Mouse (Mus musculus): ENCODE data around the gene Agk. TPM values are rescaled to one million over a fixed set of nuclear protein-coding genes. Genes with fewer than 3 reads are reported as not detected.
A peak's percentile ranks its signal among the peaks of the same experiment; 100 is the strongest.

The Agk gene
- polyA plus RNA-seq (2015; fragmentation: Nextera tagmentation; extraction: Ambion mirVana) = 33.9 and 40.6 TPM in 2 replicates

- peak within 1 kb of the TSS; percentile 69 for H3K4me2 ChIP-seq
- 0 out of 2 replicates have a peak, but pooled peaks cover 12% of the 10 kb centered on the region for H3K4me1 ChIP-seq
- H3K27me3 ChIP-seq (replicated peaks) = no peaks in the 10 kb centered on the region
- WGBS = 2% methylated on average over 52 of the region's 52 CpGs
- H3K9ac ChIP-seq = peak within 1 kb of the TSS; percentile 89
- H3K27ac ChIP-seq (replicated peaks) = peak within 1 kb of the TSS; percentile 82
- ATAC-seq (ENCODE audit: extremely low read depth, insufficient number of reproducible peaks, low FRiP score, low TSS enrichment) = peak; percentile 54
- no peaks in the 10 kb centered on the region for H3K9me3 ChIP-seq
- peak within 1 kb of the TSS; percentile 77 for H3K4me3 ChIP-seq
- H3K36me3 ChIP-seq = peaks cover 10% of the 10 kb centered on the region
Observed at GRCm38 (mm10) chr6:40324897-40325841, at the start of gene Agk. Agk (plus strand) TSS chr6:40325172.

- H3K4me3 ChIP-seq = no peak overlapping the region
- no peak overlapping the region for H3K27ac ChIP-seq (replicated peaks)
- no peaks in the 10 kb centered on the region for H3K27me3 ChIP-seq (replicated peaks)
- H3K9ac ChIP-seq = no peak overlapping the region
- no peak overlapping the region for H3K4me2 ChIP-seq
- whole genome bisulfite sequencing = 58% methylated on average over 5 of the region's 5 CpGs
- no peak for ATAC-seq (ENCODE audit: extremely low read depth, insufficient number of reproducible peaks, low FRiP score, low TSS enrichment)
- no peaks in the 10 kb centered on the region for H3K36me3 ChIP-seq
- H3K9me3 ChIP-seq = no peaks in the 10 kb centered on the region
- H3K4me1 ChIP-seq = no peaks in the 10 kb centered on the region
Observed at GRCm38 (mm10) chr6:40300707-40301106, 24.3 kb upstream of the Agk start.

GRCm38 (mm10) chr6:40303379-40303778 lies 21.6 kb upstream of the Agk start:
- Histone ChIP-seq H3K4me3 (no peak overlapping the region), H3K36me3 (no peaks in the 10 kb centered on the region), H3K4me1 (no peaks in the 10 kb centered on the region), H3K27me3 (replicated peaks) (no peaks in the 10 kb centered on the region), H3K4me2 (no peak overlapping the region), H3K27ac (replicated peaks) (no peak overlapping the region), H3K9ac (no peak overlapping the region), H3K9me3 (no peaks in the 10 kb centered on the region)
- 11% methylated on average over 6 of the region's 6 CpGs for WGBS
- ATAC-seq (ENCODE audit: extremely low read depth, insufficient number of reproducible peaks, low FRiP score, low TSS enrichment) = no peak

- no peaks in the 10 kb centered on the region for H3K4me1 ChIP-seq
- no peaks in the 10 kb centered on the region for H3K9me3 ChIP-seq
- no peak for ATAC-seq (ENCODE audit: extremely low read depth, insufficient number of reproducible peaks, low FRiP score, low TSS enrichment)
- H3K27ac ChIP-seq (replicated peaks) = no peak overlapping the region
- H3K4me3 ChIP-seq = no peak overlapping the region
- H3K27me3 ChIP-seq (replicated peaks) = no peaks in the 10 kb centered on the region
- H3K9ac ChIP-seq = no peak overlapping the region
- no peak overlapping the region for H3K4me2 ChIP-seq
- no peaks in the 10 kb centered on the region for H3K36me3 ChIP-seq
Observed at GRCm38 (mm10) chr6:40304972-40305371, 20.0 kb upstream of the Agk start.

- peak overlapping the region; percentile 77 for H3K4me3 ChIP-seq
- no peaks in the 10 kb centered on the region for H3K27me3 ChIP-seq (replicated peaks)
- no peak overlapping the region for H3K27ac ChIP-seq (replicated peaks)
- H3K4me2 ChIP-seq = peak overlapping the region; percentile 69
- H3K9me3 ChIP-seq = no peaks in the 10 kb centered on the region
- H3K9ac ChIP-seq = no peak overlapping the region
- 86% methylated on average over 8 of the region's 8 CpGs for WGBS
- H3K4me1 ChIP-seq = 0 out of 2 replicates have a peak, but pooled peaks cover 12% of the 10 kb centered on the region
- peaks cover 17% of the 10 kb centered on the region for H3K36me3 ChIP-seq
- no peak for ATAC-seq (ENCODE audit: extremely low read depth, insufficient number of reproducible peaks, low FRiP score, low TSS enrichment)
Observed at GRCm38 (mm10) chr6:40326341-40326740, 1.4 kb downstream of the Agk start.

GRCm38 (mm10) chr6:40333497-40333896 lies 8.5 kb downstream of the Agk start:
- WGBS = 74% methylated on average over 2 of the region's 2 CpGs
- no peak for ATAC-seq (ENCODE audit: extremely low read depth, insufficient number of reproducible peaks, low FRiP score, low TSS enrichment)

GRCm38 (mm10) chr6:40336735-40337731 lies 12.1 kb downstream of the Agk start:
- H3K36me3 ChIP-seq = peaks cover 68% of the 10 kb centered on the region
- no peaks in the 10 kb centered on the region for H3K4me1 ChIP-seq
- H3K4me2 ChIP-seq = no peak overlapping the region
- H3K27ac ChIP-seq (replicated peaks) = no peak overlapping the region
- no peak for ATAC-seq (ENCODE audit: extremely low read depth, insufficient number of reproducible peaks, low FRiP score, low TSS enrichment)
- H3K4me3 ChIP-seq = no peak overlapping the region
- H3K9me3 ChIP-seq = no peaks in the 10 kb centered on the region
- 80% methylated on average over 6 of the region's 6 CpGs for WGBS
- no peaks in the 10 kb centered on the region for H3K27me3 ChIP-seq (replicated peaks)
- H3K9ac ChIP-seq = no peak overlapping the region

More at GRCm38 (mm10) chr6:40333497-40333896, 8.5 kb downstream of the Agk start:
- Histone ChIP-seq H3K9ac (no peak overlapping the region), H3K36me3 (peaks cover 70% of the 10 kb centered on the region), H3K27ac (replicated peaks) (no peak overlapping the region), H3K4me3 (no peak overlapping the region), H3K4me2 (no peak overlapping the region), H3K4me1 (no peaks in the 10 kb centered on the region), H3K9me3 (no peaks in the 10 kb centered on the region), H3K27me3 (replicated peaks) (no peaks in the 10 kb centered on the region)

GRCm38 (mm10) chr6:40346959-40347771 lies 22.2 kb downstream of the Agk start:
- H3K9ac ChIP-seq = no peak overlapping the region
- H3K4me3 ChIP-seq = no peak overlapping the region
- H3K4me1 ChIP-seq = peaks cover 9% of the 10 kb centered on the region
- H3K27me3 ChIP-seq (replicated peaks) = no peaks in the 10 kb centered on the region
- peaks cover 20% of the 10 kb centered on the region for H3K36me3 ChIP-seq
- ATAC-seq (ENCODE audit: extremely low read depth, insufficient number of reproducible peaks, low FRiP score, low TSS enrichment) = no peak
- no peak overlapping the region for H3K27ac ChIP-seq (replicated peaks)
- no peak overlapping the region for H3K4me2 ChIP-seq
- no peaks in the 10 kb centered on the region for H3K9me3 ChIP-seq
- 42% methylated on average over 10 of the region's 10 CpGs for WGBS

GRCm38 (mm10) chr6:40347772-40348111 lies 22.8 kb downstream of the Agk start:
- Histone ChIP-seq H3K27ac (replicated peaks) (no peak overlapping the region), H3K4me3 (no peak overlapping the region), H3K4me2 (no peak overlapping the region), H3K36me3 (peaks cover 21% of the 10 kb centered on the region), H3K9ac (no peak overlapping the region), H3K27me3 (replicated peaks) (no peaks in the 10 kb centered on the region), H3K4me1 (peaks cover 9% of the 10 kb centered on the region), H3K9me3 (no peaks in the 10 kb centered on the region)
- WGBS = 46% methylated on average over 1 of the region's 1 CpGs
- ATAC-seq (ENCODE audit: extremely low read depth, insufficient number of reproducible peaks, low FRiP score, low TSS enrichment) = no peak

GRCm38 (mm10) chr6:40350041-40350440 lies 25.1 kb downstream of the Agk start:
- ATAC-seq (ENCODE audit: extremely low read depth, insufficient number of reproducible peaks, low FRiP score, low TSS enrichment) = no peak
- Histone ChIP-seq H3K27ac (replicated peaks) (no peak overlapping the region), H3K4me1 (peaks cover 9% of the 10 kb centered on the region), H3K27me3 (replicated peaks) (no peaks in the 10 kb centered on the region), H3K9ac (no peak overlapping the region), H3K4me3 (no peak overlapping the region), H3K9me3 (no peaks in the 10 kb centered on the region), H3K36me3 (peaks cover 33% of the 10 kb centered on the region), H3K4me2 (no peak overlapping the region)

Measured in heart, embryonic 13.5 days (tissue).